Mouse (Mus musculus): ENCODE measurements around the gene Polr3b. TPM values are rescaled to one million over a fixed set of nuclear protein-coding genes. Genes with fewer than 3 reads are reported as not detected.
A peak's percentile ranks its signal among the peaks of the same experiment; 100 is the strongest.

The Polr3b gene
- polyA plus RNA-seq, 1 experiment from 2014 or later, result 13.7 TPM

- no peak overlapping the region for H3K4me2 ChIP-seq
- no peaks in the 10 kb centered on the region for H3K9me3 ChIP-seq
- H3K4me1 ChIP-seq (replicated peaks), result peaks cover 6% of the 10 kb centered on the region; the same call in 1 of the 2 replicates
- WGBS, result 88% methylated on average over 4 of the region's 4 CpGs
- no peak overlapping the region for H3K9ac ChIP-seq
- peaks cover 15% of the 10 kb centered on the region for H3K36me3 ChIP-seq
- no peak overlapping the region for H3K27ac ChIP-seq (replicated peaks)
- no peak overlapping the region for H3K4me3 ChIP-seq
- ATAC-seq (ENCODE audit: low FRiP score, low read depth), result no peak
- no peaks in the 10 kb centered on the region for H3K27me3 ChIP-seq
Observed at GRCm38 (mm10) chr10:84648911-84649310, 26.8 kb downstream of the Polr3b start.

- no peak for ATAC-seq (ENCODE audit: low FRiP score, low read depth)
- Histone ChIP-seq H3K27ac (replicated peaks) (no peak overlapping the region), H3K4me2 (no peak overlapping the region), H3K4me1 (replicated peaks) (peaks cover 18% of the 10 kb centered on the region), H3K9ac (no peak overlapping the region), H3K36me3 (peaks cover 8% of the 10 kb centered on the region; the same call in 1 of the 2 replicates), H3K4me3 (no peak overlapping the region), H3K27me3 (no peaks in the 10 kb centered on the region), H3K9me3 (no peaks in the 10 kb centered on the region)
- 78% methylated on average over 4 of the region's 4 CpGs for WGBS
Observed at GRCm38 (mm10) chr10:84654029-84654428, 31.9 kb downstream of the Polr3b start.

DNA sequence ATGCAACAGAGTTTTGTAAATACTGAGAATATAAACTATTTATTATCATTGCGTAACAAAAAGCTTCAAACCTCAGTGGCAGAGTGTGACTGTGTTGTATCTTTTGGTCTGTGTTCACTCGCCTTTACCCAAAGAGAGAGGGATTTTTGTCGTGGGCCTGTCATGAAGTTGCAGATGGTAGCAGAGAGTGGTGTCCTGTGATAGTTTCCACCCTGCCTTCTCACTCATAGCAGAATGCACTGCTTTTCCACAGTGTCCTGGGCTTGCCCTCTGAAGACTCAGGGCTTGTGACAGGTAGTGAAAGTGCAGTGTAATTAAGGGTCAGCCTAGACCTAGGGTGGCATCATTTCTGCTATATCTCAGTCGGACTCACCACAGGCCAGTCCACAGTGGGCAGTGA lies 32.6 kb downstream of the Polr3b start:
- WGBS, result 90% methylated on average over 4 of the region's 4 CpGs

DNA sequence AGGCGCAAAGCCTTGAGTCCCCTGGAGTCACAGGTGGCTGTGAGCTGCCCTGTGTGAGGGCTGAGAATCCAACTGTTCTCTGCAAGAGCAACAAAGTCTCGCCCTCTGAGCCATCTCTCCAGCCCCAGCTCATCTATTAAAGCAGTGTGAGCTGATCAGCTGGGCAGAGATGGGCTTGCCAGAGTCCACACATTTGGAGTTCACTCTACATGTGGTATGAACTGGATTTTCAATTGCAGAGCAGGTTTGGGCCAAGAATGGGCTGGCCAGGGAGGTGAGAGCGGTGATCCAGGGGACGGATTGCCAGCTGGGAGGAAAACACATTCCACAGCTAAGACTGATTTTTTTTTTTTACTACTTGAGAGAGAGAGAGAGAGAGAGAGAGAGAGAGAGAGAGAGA lies 34.5 kb downstream of the Polr3b start:
- Histone ChIP-seq H3K9ac (no peak overlapping the region), H3K36me3 (peaks cover 7% of the 10 kb centered on the region; the same call in 1 of the 2 replicates), H3K4me1 (replicated peaks) (peaks cover 18% of the 10 kb centered on the region), H3K9me3 (no peaks in the 10 kb centered on the region), H3K27ac (replicated peaks) (no peak overlapping the region), H3K4me3 (no peak overlapping the region), H3K4me2 (no peak overlapping the region), H3K27me3 (no peaks in the 10 kb centered on the region)
- WGBS, result 69% methylated on average over 4 of the region's 4 CpGs
- ATAC-seq (ENCODE audit: low FRiP score, low read depth), result no peak

More for the DNA sequence above, 32.6 kb downstream of the Polr3b start:
- Histone ChIP-seq H3K27ac (replicated peaks) (no peak overlapping the region), H3K4me3 (no peak overlapping the region), H3K36me3 (peaks cover 4% of the 10 kb centered on the region; the same call in 1 of the 2 replicates), H3K9ac (no peak overlapping the region), H3K27me3 (no peaks in the 10 kb centered on the region), H3K4me2 (no peak overlapping the region), H3K4me1 (replicated peaks) (peaks cover 18% of the 10 kb centered on the region), H3K9me3 (no peaks in the 10 kb centered on the region)
- ATAC-seq (ENCODE audit: low FRiP score, low read depth), result no peak

DNA sequence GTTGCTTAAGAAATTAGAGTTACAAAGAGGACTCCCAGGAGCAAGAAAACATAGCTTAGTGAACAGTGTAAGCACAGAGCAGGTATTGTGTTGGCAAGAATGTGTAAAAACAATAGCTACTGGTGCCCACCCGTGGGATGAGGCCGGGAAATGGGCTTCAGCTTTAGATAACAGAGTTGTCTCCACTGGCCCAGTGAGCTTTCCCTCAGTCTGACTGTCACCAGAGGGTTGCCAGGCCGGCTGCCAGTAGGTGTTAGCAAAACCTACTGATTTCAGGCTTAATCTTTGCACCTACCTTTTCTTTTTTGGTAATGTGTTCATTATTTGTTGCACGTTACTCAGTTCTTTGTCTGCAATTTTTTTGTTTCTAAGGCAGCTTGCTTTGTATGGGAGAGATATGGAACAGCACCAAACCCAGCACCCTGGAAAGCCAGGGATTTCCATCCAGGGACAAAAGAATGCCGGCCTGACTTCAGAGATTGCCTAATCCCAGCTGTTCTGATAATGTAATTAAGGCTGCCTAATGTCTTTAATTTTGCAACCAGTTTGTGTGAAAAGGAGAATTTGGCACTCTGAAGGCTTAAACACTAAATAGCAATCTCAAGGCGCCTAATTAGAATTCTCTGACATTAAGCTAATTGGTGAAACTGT lies 35.5 kb downstream of the Polr3b start:
- Histone ChIP-seq H3K4me1 (replicated peaks) (peaks cover 18% of the 10 kb centered on the region), H3K27me3 (no peaks in the 10 kb centered on the region), H3K4me3 (no peak overlapping the region), H3K9me3 (no peaks in the 10 kb centered on the region), H3K36me3 (peaks cover 7% of the 10 kb centered on the region; the same call in 1 of the 2 replicates), H3K27ac (replicated peaks) (peak overlapping the region; percentile 22), H3K9ac (no peak overlapping the region), H3K4me2 (no peak overlapping the region)
- 40% methylated on average over 6 of the region's 6 CpGs for WGBS
- no peak for ATAC-seq (ENCODE audit: low FRiP score, low read depth)

GRCm38 (mm10) chr10:84658088-84658848 lies 36.2 kb downstream of the Polr3b start:
- Histone ChIP-seq H3K36me3 (peaks cover 4% of the 10 kb centered on the region; the same call in 1 of the 2 replicates), H3K4me2 (no peak overlapping the region), H3K27me3 (no peaks in the 10 kb centered on the region), H3K27ac (replicated peaks) (peak overlapping the region; percentile 22; the same call in 1 of the 2 replicates), H3K4me3 (no peak overlapping the region), H3K9ac (no peak overlapping the region), H3K4me1 (replicated peaks) (peaks cover 18% of the 10 kb centered on the region), H3K9me3 (no peaks in the 10 kb centered on the region)
- ATAC-seq (ENCODE audit: low FRiP score, low read depth), result 0 out of 2 replicates have a peak, but pooled peaks have one; percentile 48
- 43% methylated on average over 18 of the region's 18 CpGs for WGBS

DNA sequence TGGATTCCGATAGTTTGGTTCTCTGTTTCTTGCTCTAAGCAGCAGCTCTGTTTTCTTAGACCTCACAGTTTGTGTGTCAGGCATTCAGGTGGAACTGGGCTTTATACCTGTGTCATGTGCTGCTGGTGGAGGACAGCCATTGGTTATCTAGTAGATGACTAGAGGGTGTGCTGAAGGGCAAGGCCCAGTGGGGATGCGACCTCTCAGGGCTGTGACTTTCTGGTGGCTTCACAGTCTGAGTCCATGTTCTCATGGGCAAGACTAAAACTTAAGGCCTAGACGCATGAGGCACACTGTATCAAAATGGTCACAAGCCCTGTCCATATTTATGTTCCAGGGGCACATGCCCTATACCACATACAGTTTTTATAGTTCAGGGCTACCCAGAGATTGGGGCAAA lies 37.2 kb downstream of the Polr3b start:
- no peak overlapping the region for H3K4me3 ChIP-seq
- no peaks in the 10 kb centered on the region for H3K27me3 ChIP-seq
- no peak overlapping the region for H3K4me2 ChIP-seq
- ATAC-seq (ENCODE audit: low FRiP score, low read depth), result no peak
- peaks cover 18% of the 10 kb centered on the region for H3K4me1 ChIP-seq (replicated peaks)
- H3K27ac ChIP-seq (replicated peaks), result no peak overlapping the region
- WGBS, result 89% methylated on average over 3 of the region's 3 CpGs
- 0 out of 2 replicates have a peak, but pooled peaks cover 4% of the 10 kb centered on the region for H3K36me3 ChIP-seq
- no peak overlapping the region for H3K9ac ChIP-seq
- H3K9me3 ChIP-seq, result no peaks in the 10 kb centered on the region

DNA sequence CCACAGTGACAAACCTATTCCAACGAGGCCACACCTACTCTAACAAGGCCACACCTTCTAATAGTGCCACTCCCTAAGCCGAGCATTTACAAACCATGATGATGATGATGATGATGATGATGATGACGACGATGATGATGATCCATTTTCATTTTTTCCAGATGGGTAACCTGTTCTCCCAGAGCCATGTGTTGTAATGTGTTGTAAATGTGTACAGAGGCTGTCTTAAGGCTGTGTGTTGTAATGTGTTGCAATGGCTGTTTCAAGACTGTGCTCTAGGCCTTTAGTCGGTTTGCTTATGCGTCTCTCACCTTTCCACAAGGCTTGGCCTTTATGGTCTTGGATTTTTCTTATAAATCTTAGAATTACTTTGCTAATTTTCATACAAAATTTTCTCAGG lies 40.0 kb downstream of the Polr3b start:
- H3K27ac ChIP-seq (replicated peaks), result no peak overlapping the region
- no peak overlapping the region for H3K4me2 ChIP-seq
- 94% methylated on average over 6 of the region's 6 CpGs for WGBS
- peaks cover 12% of the 10 kb centered on the region for H3K4me1 ChIP-seq (replicated peaks)
- H3K27me3 ChIP-seq, result no peaks in the 10 kb centered on the region
- no peak for ATAC-seq (ENCODE audit: low FRiP score, low read depth)
- H3K4me3 ChIP-seq, result no peak overlapping the region
- no peak overlapping the region for H3K9ac ChIP-seq
- 0 out of 2 replicates have a peak, but pooled peaks cover 4% of the 10 kb centered on the region for H3K36me3 ChIP-seq
- H3K9me3 ChIP-seq, result no peaks in the 10 kb centered on the region

DNA sequence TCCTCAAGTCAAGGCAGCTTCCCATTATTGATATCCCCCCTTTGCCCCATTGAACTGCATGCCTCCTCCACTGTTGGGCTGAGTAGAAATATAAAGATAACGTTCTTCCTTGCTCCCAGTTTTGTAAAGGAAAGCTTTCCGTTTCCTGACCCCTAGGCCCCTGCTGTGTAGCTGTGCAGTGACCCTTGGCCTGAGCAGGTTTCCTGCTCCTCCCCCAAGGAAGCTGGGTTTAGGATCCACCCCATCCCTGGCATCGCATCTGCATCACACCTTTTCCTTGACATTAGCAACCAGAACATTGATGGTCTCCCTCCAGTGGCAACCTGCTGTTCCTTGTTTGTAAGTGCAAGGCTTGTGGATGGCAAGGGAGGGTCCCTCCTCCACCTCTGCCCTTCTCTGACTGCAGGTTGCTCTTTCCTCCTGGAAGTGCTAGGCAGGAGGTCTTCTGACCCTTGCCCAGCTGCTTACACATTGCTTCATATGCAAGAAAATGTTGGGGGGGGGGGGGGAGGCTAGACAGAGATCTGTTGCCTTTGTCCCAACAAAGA lies 43.7 kb downstream of the Polr3b start:
- H3K4me2 ChIP-seq, result no peak overlapping the region
- ATAC-seq (ENCODE audit: low FRiP score, low read depth), result no peak
- H3K27me3 ChIP-seq, result no peaks in the 10 kb centered on the region
- H3K9ac ChIP-seq, result no peak overlapping the region
- no peaks in the 10 kb centered on the region for H3K4me1 ChIP-seq (replicated peaks)
- no peak overlapping the region for H3K4me3 ChIP-seq
- H3K9me3 ChIP-seq, result no peaks in the 10 kb centered on the region
- 17% methylated on average over 3 of the region's 3 CpGs for WGBS
- H3K36me3 ChIP-seq, result peaks cover 11% of the 10 kb centered on the region; the same call in 1 of the 2 replicates
- no peak overlapping the region for H3K27ac ChIP-seq (replicated peaks)

GRCm38 (mm10) chr10:84675653-84676052 lies 53.6 kb downstream of the Polr3b start:
- Histone ChIP-seq H3K4me1 (replicated peaks) (no peaks in the 10 kb centered on the region), H3K27ac (replicated peaks) (no peak overlapping the region), H3K4me3 (no peak overlapping the region), H3K9me3 (no peaks in the 10 kb centered on the region), H3K27me3 (no peaks in the 10 kb centered on the region), H3K36me3 (peaks cover 43% of the 10 kb centered on the region), H3K4me2 (no peak overlapping the region), H3K9ac (no peak overlapping the region)
- no peak for ATAC-seq (ENCODE audit: low FRiP score, low read depth)

DNA sequence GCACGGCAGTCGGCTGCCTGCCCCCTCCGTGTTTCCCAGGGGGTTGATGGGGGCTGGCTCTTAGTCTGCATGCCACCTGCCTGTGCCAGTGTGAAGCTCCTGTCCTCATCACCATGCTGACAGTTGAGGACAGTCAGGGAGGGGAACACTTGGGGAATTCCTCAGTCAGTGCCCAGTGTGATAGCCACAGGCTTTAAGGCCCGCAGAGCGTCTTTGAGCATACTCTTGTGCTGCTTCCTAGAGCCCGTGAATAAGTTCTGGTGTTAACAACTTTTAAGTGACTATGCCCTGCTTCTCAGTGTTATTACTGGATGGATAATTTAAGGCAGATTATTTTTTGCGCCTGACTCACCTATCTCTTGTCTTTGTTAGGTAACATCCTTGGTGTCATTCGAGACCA lies 54.4 kb downstream of the Polr3b start:
- WGBS, result 66% methylated on average over 8 of the region's 8 CpGs
- no peak overlapping the region for H3K9ac ChIP-seq
- no peaks in the 10 kb centered on the region for H3K9me3 ChIP-seq
- ATAC-seq (ENCODE audit: low FRiP score, low read depth), result 0 out of 2 replicates have a peak, but pooled peaks have one; percentile 15
- no peaks in the 10 kb centered on the region for H3K4me1 ChIP-seq (replicated peaks)
- peaks cover 39% of the 10 kb centered on the region for H3K36me3 ChIP-seq
- no peaks in the 10 kb centered on the region for H3K27me3 ChIP-seq
- H3K27ac ChIP-seq (replicated peaks), result no peak overlapping the region
- H3K4me3 ChIP-seq, result no peak overlapping the region
- no peak overlapping the region for H3K4me2 ChIP-seq

- Histone ChIP-seq H3K27me3 (no peaks in the 10 kb centered on the region), H3K4me3 (no peak overlapping the region), H3K36me3 (peaks cover 39% of the 10 kb centered on the region), H3K27ac (replicated peaks) (no peak overlapping the region), H3K9me3 (no peaks in the 10 kb centered on the region), H3K4me1 (replicated peaks) (no peaks in the 10 kb centered on the region), H3K9ac (no peak overlapping the region), H3K4me2 (no peak overlapping the region)
- WGBS, result 87% methylated on average over 3 of the region's 3 CpGs
- no peak for ATAC-seq (ENCODE audit: low FRiP score, low read depth)
Observed at GRCm38 (mm10) chr10:84677871-84678270, 55.8 kb downstream of the Polr3b start.
